ENCODE assay signal across 26 mouse cellular contexts in genomic region chr12:97398582-97398945, GRCm38 (mm10).
DNase-seq lines count a peak whose midpoint lies in the region; ATAC-seq and TF ChIP-seq lines count a peak whose summit lies in the region.
"Had no signal": no experiment of that assay in that cellular context is flagged by ENCODE, and none has a peak within 500 bp of the region (broad histone marks: within the 10 kb centered on the region; RNA-seq: fewer than 3 reads in every experiment).

No protein-coding gene starts in this region.

- no peaks in the 10 kb centered on the region for H3K36me3 ChIP-seq in forebrain, embryonic 13.5 days (ENCODE audit: poor library complexity, severe bottlenecking)
- H3K36me3 ChIP-seq in forebrain, embryonic 11.5 days (ENCODE audit: control insufficient read depth, insufficient read depth, low read length) = no peaks in the 10 kb centered on the region
- H3K36me3 ChIP-seq in kidney, embryonic 14.5 days (ENCODE audit: control insufficient read depth, insufficient read depth, low read length) = no peaks in the 10 kb centered on the region
- no peaks in the 10 kb centered on the region for H3K36me3 ChIP-seq in kidney, postnatal 0 days (ENCODE audit: insufficient read depth, low read length)
- no peaks in the 10 kb centered on the region for H3K36me3 ChIP-seq in kidney, adult 2 months (ENCODE audit: control insufficient read depth, insufficient read depth, low read length)
- no peaks in the 10 kb centered on the region for H3K36me3 ChIP-seq in midbrain, embryonic 15.5 days (replicated peaks)
- H3K36me3 ChIP-seq: embryonic facial prominence, embryonic 12.5 days; embryonic facial prominence, embryonic 15.5 days; heart, embryonic 10.5 days; heart, embryonic 13.5 days had no signal

- H3K27ac ChIP-seq in forebrain, embryonic 13.5 days = 0 out of 2 replicates have a peak overlapping the region, but pooled peaks have one; percentile 22
- H3K27ac ChIP-seq in forebrain, embryonic 11.5 days (ENCODE audit: low read depth, low read length) = no peak overlapping the region
- no peak overlapping the region for H3K27ac ChIP-seq in kidney, embryonic 14.5 days (ENCODE audit: low read depth, low read length)
- H3K27ac ChIP-seq in kidney, postnatal 0 days = no peak overlapping the region
- H3K27ac ChIP-seq in kidney, adult 2 months (ENCODE audit: insufficient read depth, low read depth, low read length) = no peak overlapping the region
- no peak overlapping the region for H3K27ac ChIP-seq in midbrain, embryonic 15.5 days
- H3K27ac ChIP-seq: embryonic facial prominence, embryonic 12.5 days; embryonic facial prominence, embryonic 15.5 days; heart, adult 2 months; heart, embryonic 10.5 days; heart, embryonic 13.5 days; hindbrain, embryonic 14.5 days; hindbrain, postnatal 0 days had no signal

- no peak for DNase-seq in forebrain, embryonic 11.5 days (ENCODE audit: low spot score)
- DNase-seq in kidney, postnatal 36 days = no peak
- peak; percentile 17 for DNase-seq in kidney, postnatal 0 days (ENCODE audit: low spot score)
- no peak for DNase-seq in kidney, adult 2 months
- DNase-seq in mesoderm, embryonic 11.5 days (ENCODE audit: low read depth, low spot score) = peak; percentile 2
- DNase-seq: adrenal gland, adult 8-10 months; adrenal gland, postnatal 25 days; cerebellum, adult 11 months; cerebellum, adult 2 months; cerebellum, adult 9-11 months; cerebellum, postnatal 25 days; gastrocnemius, postnatal 10 days; gastrocnemius, postnatal 36 days; heart, adult 2 months; heart, postnatal 4 days had no signal

- H3K4me2 ChIP-seq in forebrain, embryonic 13.5 days = no peak overlapping the region
- no peak overlapping the region for H3K4me2 ChIP-seq in forebrain, embryonic 11.5 days (ENCODE audit: low read depth, low read length, severe bottlenecking)
- H3K4me2 ChIP-seq in kidney, embryonic 14.5 days (replicated peaks; ENCODE audit: low read depth, low read length) = no peak overlapping the region
- H3K4me2 ChIP-seq in kidney, postnatal 0 days (ENCODE audit: low read length) = no peak overlapping the region
- no peak overlapping the region for H3K4me2 ChIP-seq in midbrain, embryonic 15.5 days
- H3K4me2 ChIP-seq: embryonic facial prominence, embryonic 12.5 days; embryonic facial prominence, embryonic 15.5 days; heart, embryonic 13.5 days; hindbrain, embryonic 14.5 days had no signal

- H3K4me1 ChIP-seq in forebrain, embryonic 13.5 days = peaks cover 19% of the 10 kb centered on the region
- H3K4me1 ChIP-seq in forebrain, embryonic 11.5 days (replicated peaks; ENCODE audit: control insufficient read depth, insufficient read depth, low read length) = no peaks in the 10 kb centered on the region
- H3K4me1 ChIP-seq in kidney, embryonic 14.5 days (ENCODE audit: control insufficient read depth, insufficient read depth, low read length) = no peaks in the 10 kb centered on the region; the same call in 1 of the 2 replicates
- H3K4me1 ChIP-seq in kidney, postnatal 0 days (replicated peaks; ENCODE audit: insufficient read depth, low read length) = no peaks in the 10 kb centered on the region
- no peaks in the 10 kb centered on the region for H3K4me1 ChIP-seq in kidney, adult 2 months (ENCODE audit: control insufficient read depth, insufficient read depth, low read length)
- H3K4me1 ChIP-seq in midbrain, embryonic 15.5 days = peaks cover 10% of the 10 kb centered on the region
- H3K4me1 ChIP-seq: embryonic facial prominence, embryonic 12.5 days; embryonic facial prominence, embryonic 15.5 days; heart, embryonic 10.5 days; heart, embryonic 13.5 days had no signal

- no peak overlapping the region for H3K9ac ChIP-seq in forebrain, embryonic 13.5 days
- no peak overlapping the region for H3K9ac ChIP-seq in forebrain, embryonic 11.5 days (ENCODE audit: low read length)
- H3K9ac ChIP-seq in kidney, embryonic 14.5 days (ENCODE audit: low read depth, low read length) = no peak overlapping the region
- no peak overlapping the region for H3K9ac ChIP-seq in kidney, postnatal 0 days (ENCODE audit: low read depth, low read length)
- no peak overlapping the region for H3K9ac ChIP-seq in midbrain, embryonic 15.5 days
- H3K9ac ChIP-seq: embryonic facial prominence, embryonic 12.5 days; embryonic facial prominence, embryonic 15.5 days; heart, embryonic 13.5 days; hindbrain, embryonic 14.5 days had no signal

- no peak for TF ChIP-seq CTCF in kidney, postnatal 0 days (IDR thresholded peaks at IDR 0.05; ENCODE audit: low read depth)
- TF ChIP-seq CTCF in kidney, adult 2 months (conservative IDR thresholded peaks at IDR 0.05; ENCODE audit: insufficient read depth, insufficient read length, low read depth, low read length) = no peak

- H3K27me3 ChIP-seq in forebrain, embryonic 13.5 days = no peaks in the 10 kb centered on the region
- no peaks in the 10 kb centered on the region for H3K27me3 ChIP-seq in forebrain, embryonic 11.5 days (ENCODE audit: control insufficient read depth, insufficient read depth, low read length)
- H3K27me3 ChIP-seq in kidney, embryonic 14.5 days (ENCODE audit: control insufficient read depth, insufficient read depth, low read length) = no peaks in the 10 kb centered on the region
- H3K27me3 ChIP-seq in kidney, postnatal 0 days (ENCODE audit: insufficient read depth, low read length) = no peaks in the 10 kb centered on the region
- no peaks in the 10 kb centered on the region for H3K27me3 ChIP-seq in kidney, adult 2 months (replicated peaks; ENCODE audit: control insufficient read depth, insufficient read depth, low read length)
- no peaks in the 10 kb centered on the region for H3K27me3 ChIP-seq in midbrain, embryonic 15.5 days (replicated peaks)
- H3K27me3 ChIP-seq: embryonic facial prominence, embryonic 12.5 days; embryonic facial prominence, embryonic 15.5 days; heart, embryonic 13.5 days had no signal

- 0 out of 2 replicates have a peak, but pooled peaks have one; percentile 8 for ATAC-seq in forebrain, embryonic 13.5 days
- no peak for ATAC-seq in forebrain, embryonic 11.5 days (replicated peaks; ENCODE audit: low FRiP score)
- ATAC-seq in kidney, embryonic 14.5 days (ENCODE audit: low FRiP score, low TSS enrichment) = peak; percentile 62; the same call in 1 of the 2 replicates
- ATAC-seq in kidney, postnatal 0 days (replicated peaks; ENCODE audit: low FRiP score, low read depth) = no peak
- no peak for ATAC-seq in midbrain, embryonic 15.5 days (replicated peaks)
- ATAC-seq: activated CD4-positive, CD25-positive, alpha-beta regulatory T cell, adult 4 months; hindbrain, postnatal 0 days; inflammation-experienced regulatory T-cells, adult 6 months had no signal

- H3K9me3 ChIP-seq in forebrain, embryonic 13.5 days (replicated peaks) = no peaks in the 10 kb centered on the region
- H3K9me3 ChIP-seq in forebrain, embryonic 11.5 days (ENCODE audit: control insufficient read depth, low read length) = no peaks in the 10 kb centered on the region
- no peaks in the 10 kb centered on the region for H3K9me3 ChIP-seq in kidney, embryonic 14.5 days (ENCODE audit: control insufficient read depth, low read length)
- H3K9me3 ChIP-seq in kidney, postnatal 0 days (replicated peaks; ENCODE audit: low read length) = no peaks in the 10 kb centered on the region
- no peaks in the 10 kb centered on the region for H3K9me3 ChIP-seq in midbrain, embryonic 15.5 days
- H3K9me3 ChIP-seq: embryonic facial prominence, embryonic 12.5 days; embryonic facial prominence, embryonic 15.5 days; heart, embryonic 10.5 days; heart, embryonic 13.5 days had no signal

- H3K4me3 ChIP-seq in forebrain, embryonic 13.5 days = no peak overlapping the region
- no peak overlapping the region for H3K4me3 ChIP-seq in forebrain, embryonic 11.5 days (ENCODE audit: low read depth, low read length)
- H3K4me3 ChIP-seq in kidney, embryonic 14.5 days (ENCODE audit: low read length) = no peak overlapping the region
- H3K4me3 ChIP-seq in kidney, postnatal 0 days (replicated peaks; ENCODE audit: low read depth, low read length) = no peak overlapping the region
- no peak overlapping the region for H3K4me3 ChIP-seq in kidney, adult 2 months (ENCODE audit: insufficient read depth, low read depth, low read length)
- no peak overlapping the region for H3K4me3 ChIP-seq in midbrain, embryonic 15.5 days
- H3K4me3 ChIP-seq: embryonic facial prominence, embryonic 12.5 days; embryonic facial prominence, embryonic 15.5 days; heart, adult 2 months; heart, embryonic 10.5 days; heart, embryonic 13.5 days had no signal

- TF ChIP-seq POLR2A in kidney, adult 2 months (IDR thresholded peaks at IDR 0.05; ENCODE audit: low read depth, low read length) = no peak

- WGBS in forebrain, embryonic 13.5 days = 59% methylated on average over 3 of the region's 3 CpGs
- 73% methylated on average over 3 of the region's 3 CpGs for WGBS in forebrain, embryonic 11.5 days
- 14% methylated on average over 3 of the region's 3 CpGs for WGBS in kidney, embryonic 14.5 days
- 18% methylated on average over 3 of the region's 3 CpGs for WGBS in kidney, postnatal 0 days
- 19% methylated on average over 3 of the region's 3 CpGs for WGBS in kidney, adult 2 months
- 59% methylated on average over 3 of the region's 3 CpGs for WGBS in midbrain, embryonic 15.5 days

Comparison
In these comparisons a context has a peak if more than half of its experiments do, and no peak if none do; other contexts are left out.
1. ATAC-seq: peak in forebrain, embryonic 13.5 days (single experiment) and kidney, embryonic 14.5 days (single experiment); none in forebrain, embryonic 11.5 days (single experiment), kidney, postnatal 0 days (single experiment) and midbrain, embryonic 15.5 days (single experiment).
2. DNase-seq: peak in kidney, postnatal 0 days (single experiment) and mesoderm, embryonic 11.5 days (single experiment); none in forebrain, embryonic 11.5 days (single experiment), kidney, postnatal 36 days (0 of 2) and kidney, adult 2 months (single experiment).